Comparison of ENCODE assay signal across 7 mouse cellular contexts in the genomic region with DNA sequence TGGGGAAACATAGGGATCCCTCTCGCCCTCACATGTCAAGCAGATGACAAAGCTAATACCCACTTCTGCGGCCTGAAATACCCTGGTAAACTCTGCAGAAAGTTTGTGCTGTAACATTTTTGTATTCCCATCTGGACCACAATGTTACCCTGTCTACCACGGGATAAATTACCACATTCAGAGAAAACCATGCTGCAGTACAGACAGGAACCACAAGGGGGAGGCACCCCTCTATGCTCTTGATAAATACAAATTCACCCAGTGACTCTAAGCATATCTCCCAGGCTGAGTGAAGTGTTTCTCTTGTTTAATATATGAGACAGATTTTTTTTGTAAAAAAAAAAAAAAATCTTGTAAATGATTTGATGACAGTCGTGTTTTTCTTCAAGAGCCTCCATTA.
A peak's percentile ranks its signal among the peaks of the same experiment; 100 is the strongest.
DNase-seq lines count a peak whose midpoint lies in the region; ATAC-seq and TF ChIP-seq lines count a peak whose summit lies in the region.
"Not testable (repeated sequence)": the region's sequence is repeated elsewhere in the genome, so short reads cannot be mapped to it uniquely, and the experiment has no call there.

No protein-coding gene starts in this region.

- H3K9ac ChIP-seq in embryonic facial prominence, embryonic 11.5 days (replicated peaks; ENCODE audit: low read length): not testable (repeated sequence)

- H3K27ac ChIP-seq in embryonic facial prominence, embryonic 11.5 days (replicated peaks; ENCODE audit: low read depth, low read length); left cerebral cortex, adult 2 months: not testable (repeated sequence)

- H3K4me2 ChIP-seq in embryonic facial prominence, embryonic 11.5 days (ENCODE audit: low read depth, low read length): not testable (repeated sequence)

- not testable (repeated sequence) for H3K4me1 ChIP-seq in embryonic facial prominence, embryonic 11.5 days (ENCODE audit: control insufficient read depth, insufficient read depth, low read length)

- peak; percentile 28 for DNase-seq in adrenal gland, postnatal 25 days
- peak; percentile 40 for DNase-seq in embryonic facial prominence, embryonic 11.5 days (ENCODE audit: low spot score)
- peak; percentile 1 to 44 for DNase-seq in heart, adult 18-20 months
- peak; percentile 1 to 48 for DNase-seq in kidney, adult 8-10 months
- DNase-seq in left cerebral cortex, adult 2 months (ENCODE audit: extremely low spot score in 1 of 2, low spot score in 2 of 2): peak; percentile 8 to 18
- peak; percentile 3 for DNase-seq in lung, postnatal 25 days (ENCODE audit: low spot score)
- DNase-seq in right cerebral cortex, postnatal 14 days: peak; percentile 48

- WGBS in embryonic facial prominence, embryonic 11.5 days: 46% methylated on average over 4 of the region's 4 CpGs

- not testable (repeated sequence) for H3K9me3 ChIP-seq in embryonic facial prominence, embryonic 11.5 days (replicated peaks; ENCODE audit: control insufficient read depth, low read length)

- not testable (repeated sequence) for H3K27me3 ChIP-seq in embryonic facial prominence, embryonic 11.5 days (ENCODE audit: control insufficient read depth, insufficient read depth, low read length)

- H3K36me3 ChIP-seq in embryonic facial prominence, embryonic 11.5 days (replicated peaks; ENCODE audit: control insufficient read depth, insufficient read depth, low read depth, low read length): not testable (repeated sequence)

- TF ChIP-seq CTCF in left cerebral cortex, adult 2 months (IDR thresholded peaks at IDR 0.05): peak; percentile 52

- not testable (repeated sequence) for ATAC-seq in embryonic facial prominence, embryonic 11.5 days (replicated peaks; ENCODE audit: insufficient number of reproducible peaks, low FRiP score, low TSS enrichment, low read depth)

- not testable (repeated sequence) for H3K4me3 ChIP-seq in embryonic facial prominence, embryonic 11.5 days (ENCODE audit: low read depth, low read length); left cerebral cortex, adult 2 months

- intact Hi-C loops in left cerebral cortex, adult 2 months (cut with DNase I): not testable (repeated sequence)
